Mouse (Mus musculus): ENCODE data around the gene Oasl1.
A peak's percentile ranks its signal among the peaks of the same experiment; 100 is the strongest.

GRCm38 (mm10) chr5:114979250-114980121 lies 56.4 kb downstream of the Oasl1 start:
- TF ChIP-seq CTCF (IDR thresholded peaks at IDR 0.05; ENCODE audit: insufficient read depth, low read length) (peak; percentile 97), POLR2A (IDR thresholded peaks at IDR 0.05; ENCODE audit: borderline replicate concordance, extremely low read depth, low read depth, low read length) (0 out of 2 replicates have a peak, but pooled peaks have one; percentile 6)

Measured in lung, adult 2 months (tissue).